Mouse (Mus musculus): ENCODE results near the gene Gm3448.

DNA sequence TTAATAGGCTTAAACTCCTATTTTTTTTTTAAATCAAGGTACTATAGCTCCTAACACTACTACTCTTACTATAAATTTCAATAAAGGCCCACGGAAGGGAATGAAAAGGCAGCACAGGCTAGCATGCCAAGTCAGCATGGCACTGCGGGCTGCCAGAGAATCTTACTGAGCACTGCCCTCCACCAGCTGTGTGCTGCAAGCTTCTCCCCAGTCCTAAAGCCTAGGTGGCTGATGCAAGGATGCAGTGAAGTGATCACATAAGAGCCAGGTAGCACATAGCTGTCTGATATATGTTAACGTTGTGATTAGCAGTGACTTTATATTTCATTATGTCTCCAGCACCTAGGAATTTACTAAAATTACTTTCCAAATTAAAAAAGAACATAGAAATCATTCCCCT lies 81.4 kb downstream of the Gm3448 start:
- TF ChIP-seq POLR2A (IDR thresholded peaks at IDR 0.05; ENCODE audit: borderline replicate concordance, insufficient read depth, low read length) (no peak), CTCF (IDR thresholded peaks at IDR 0.05; ENCODE audit: borderline replicate concordance, insufficient read depth, low read depth, low read length) (no peak)
